Comparison of ENCODE assay signal across 8 mouse cellular contexts in the genomic region with DNA sequence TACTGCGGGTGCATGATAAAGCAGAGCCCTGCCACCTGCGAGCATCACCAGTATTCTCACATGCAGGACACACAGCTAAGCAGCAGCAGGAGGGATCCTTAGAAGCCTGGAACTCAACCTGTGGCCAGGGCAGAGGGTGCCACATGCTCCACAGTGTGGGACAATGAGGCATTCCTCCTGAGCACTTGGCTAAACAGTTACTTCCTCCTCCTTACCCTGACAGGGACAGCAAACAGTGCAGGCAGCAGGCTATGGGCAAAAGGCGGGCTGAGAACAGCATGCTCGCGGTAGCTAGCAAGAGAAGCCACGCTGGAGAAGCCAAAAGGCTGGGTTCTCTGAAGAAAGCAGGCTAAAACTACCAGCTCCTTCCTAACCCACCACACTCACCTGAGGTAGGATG. TPM values are rescaled to one million over a fixed set of nuclear protein-coding genes. Genes with fewer than 3 reads are reported as not detected.
DNase-seq lines count a peak whose midpoint lies in the region; ATAC-seq and TF ChIP-seq lines count a peak whose summit lies in the region.

No protein-coding gene starts in this region.

- peak overlapping the region; percentile 64 for H3K9ac ChIP-seq in heart, embryonic 13.5 days
- no peak overlapping the region for H3K9ac ChIP-seq in midbrain, postnatal 0 days (replicated peaks; ENCODE audit: low read length, poor library complexity, severe bottlenecking)
- H3K9ac ChIP-seq in embryonic facial prominence, embryonic 15.5 days, result no peak overlapping the region
- no peak overlapping the region for H3K9ac ChIP-seq in stomach, embryonic 14.5 days (replicated peaks; ENCODE audit: low read depth, low read length)

- no peak overlapping the region for H3K4me3 ChIP-seq in heart, embryonic 13.5 days
- H3K4me3 ChIP-seq in midbrain, embryonic 10.5 days, result no peak overlapping the region
- H3K4me3 ChIP-seq in midbrain, postnatal 0 days (ENCODE audit: low read depth, low read length), result no peak overlapping the region
- no peak overlapping the region for H3K4me3 ChIP-seq in embryonic facial prominence, embryonic 15.5 days (replicated peaks)
- no peak overlapping the region for H3K4me3 ChIP-seq in stomach, embryonic 14.5 days (ENCODE audit: low read depth, low read length)

- peaks cover 92% of the 10 kb centered on the region for H3K4me1 ChIP-seq in heart, embryonic 13.5 days
- peaks cover 39% of the 10 kb centered on the region for H3K4me1 ChIP-seq in midbrain, embryonic 10.5 days
- H3K4me1 ChIP-seq in midbrain, postnatal 0 days (ENCODE audit: insufficient read depth, low read length), result no peaks in the 10 kb centered on the region; the same call in 1 of the 2 replicates
- peaks cover 50% of the 10 kb centered on the region for H3K4me1 ChIP-seq in embryonic facial prominence, embryonic 15.5 days
- H3K4me1 ChIP-seq in stomach, embryonic 14.5 days (ENCODE audit: control insufficient read depth, insufficient read depth, low read length), result peaks cover 59% of the 10 kb centered on the region

- H3K4me2 ChIP-seq in heart, embryonic 13.5 days, result peak overlapping the region; percentile 4
- H3K4me2 ChIP-seq in midbrain, postnatal 0 days (ENCODE audit: low read depth, low read length, poor library complexity, severe bottlenecking), result no peak overlapping the region
- H3K4me2 ChIP-seq in embryonic facial prominence, embryonic 15.5 days (replicated peaks), result no peak overlapping the region
- H3K4me2 ChIP-seq in stomach, embryonic 14.5 days (replicated peaks; ENCODE audit: low read depth, low read length), result no peak overlapping the region

- H3K27me3 ChIP-seq in heart, embryonic 13.5 days (replicated peaks), result no peaks in the 10 kb centered on the region
- H3K27me3 ChIP-seq in midbrain, embryonic 10.5 days (ENCODE audit: low read depth, poor library complexity, severe bottlenecking), result no peaks in the 10 kb centered on the region
- H3K27me3 ChIP-seq in midbrain, postnatal 0 days (ENCODE audit: insufficient read depth, low read length), result no peaks in the 10 kb centered on the region
- no peaks in the 10 kb centered on the region for H3K27me3 ChIP-seq in embryonic facial prominence, embryonic 15.5 days
- H3K27me3 ChIP-seq in stomach, embryonic 14.5 days (ENCODE audit: control insufficient read depth, insufficient read depth, low read length), result no peaks in the 10 kb centered on the region

- H3K27ac ChIP-seq in heart, embryonic 13.5 days (replicated peaks), result peak overlapping the region; percentile 74
- peak overlapping the region; percentile 75 for H3K27ac ChIP-seq in midbrain, embryonic 10.5 days (replicated peaks)
- no peak overlapping the region for H3K27ac ChIP-seq in midbrain, postnatal 0 days (ENCODE audit: low read depth, low read length)
- H3K27ac ChIP-seq in embryonic facial prominence, embryonic 15.5 days (replicated peaks), result peak overlapping the region; percentile 3; the same call in 1 of the 2 replicates
- peak overlapping the region; percentile 72; the same call in 1 of the 2 replicates for H3K27ac ChIP-seq in stomach, embryonic 14.5 days (ENCODE audit: low read length)

- TF ChIP-seq CTCF in midbrain, postnatal 0 days (IDR thresholded peaks at IDR 0.05), result no peak

- peaks cover 41% of the 10 kb centered on the region for H3K36me3 ChIP-seq in heart, embryonic 13.5 days
- peaks cover 7% of the 10 kb centered on the region; the same call in 1 of the 2 replicates for H3K36me3 ChIP-seq in midbrain, embryonic 10.5 days
- H3K36me3 ChIP-seq in midbrain, postnatal 0 days (ENCODE audit: insufficient read depth, low read length), result no peaks in the 10 kb centered on the region
- no peaks in the 10 kb centered on the region for H3K36me3 ChIP-seq in embryonic facial prominence, embryonic 15.5 days
- peaks cover 18% of the 10 kb centered on the region for H3K36me3 ChIP-seq in stomach, embryonic 14.5 days (ENCODE audit: control insufficient read depth, insufficient read depth, low read length)

- DNase-seq in heart, adult 11 months, result no peak
- DNase-seq in midbrain, embryonic 10.5 days (ENCODE audit: low spot score), result no peak
- DNase-seq in midbrain, postnatal 0 days (ENCODE audit: low spot score), result no peak
- DNase-seq in left cerebral cortex, adult 11 months (ENCODE audit: low spot score), result no peak
- no peak for DNase-seq in left cerebral cortex, postnatal 14 days (ENCODE audit: low spot score in 2 of 2)

- intact Hi-C loops in left cerebral cortex, postnatal 14 days (cut with DNase I), result no loop called here

- H3K9me3 ChIP-seq in heart, embryonic 13.5 days, result no peaks in the 10 kb centered on the region
- no peaks in the 10 kb centered on the region for H3K9me3 ChIP-seq in midbrain, embryonic 10.5 days (replicated peaks)
- no peaks in the 10 kb centered on the region for H3K9me3 ChIP-seq in midbrain, postnatal 0 days (ENCODE audit: low read length)
- H3K9me3 ChIP-seq in embryonic facial prominence, embryonic 15.5 days (replicated peaks), result no peaks in the 10 kb centered on the region
- no peaks in the 10 kb centered on the region for H3K9me3 ChIP-seq in stomach, embryonic 14.5 days (ENCODE audit: control insufficient read depth, low read depth, low read length)

- ATAC-seq in heart, embryonic 13.5 days (ENCODE audit: extremely low read depth, insufficient number of reproducible peaks, low FRiP score, low TSS enrichment), result no peak
- ATAC-seq in midbrain, postnatal 0 days (ENCODE audit: low FRiP score), result no peak
- ATAC-seq in embryonic facial prominence, embryonic 15.5 days (ENCODE audit: insufficient number of reproducible peaks, low FRiP score, low TSS enrichment, low read depth), result no peak
- ATAC-seq in stomach, embryonic 14.5 days (ENCODE audit: insufficient number of reproducible peaks, insufficient read depth, low FRiP score, low read depth), result no peak

- WGBS in heart, embryonic 13.5 days, result 11% methylated on average over 6 of the region's 6 CpGs
- WGBS in midbrain, embryonic 10.5 days, result 17% methylated on average over 6 of the region's 6 CpGs
- WGBS in midbrain, postnatal 0 days, result 32% methylated on average over 6 of the region's 6 CpGs
- WGBS in embryonic facial prominence, embryonic 15.5 days, result 27% methylated on average over 6 of the region's 6 CpGs
- WGBS in stomach, embryonic 14.5 days, result 17% methylated on average over 6 of the region's 6 CpGs

RNA-seq across cellular contexts. Expression of a gene that starts 14.2 kb away (rescaled TPM):
- polyA plus RNA-seq in heart, embryonic 13.5 days (2015; fragmentation: Nextera tagmentation; extraction: Ambion mirVana), result 24.8 and 25.0 TPM in 2 replicates
- 29.0 and 29.4 TPM in 2 replicates for polyA plus RNA-seq in midbrain, embryonic 10.5 days (2016; fragmentation: Nextera tagmentation; extraction: Ambion mirVana)
- 26.9 and 30.8 TPM in 2 replicates for total RNA-seq in midbrain, postnatal 0 days (2014; rRNA removed)
- 6.4 and 8.2 TPM in 2 replicates for polyA plus RNA-seq in midbrain, postnatal 0 days (2015; fragmentation: Nextera tagmentation; extraction: Ambion mirVana)
- 41.1 and 41.7 TPM in 2 replicates for polyA plus RNA-seq in embryonic facial prominence, embryonic 15.5 days (2015; fragmentation: Nextera tagmentation; extraction: Ambion mirVana)
- polyA plus RNA-seq in stomach, embryonic 14.5 days (2014; fragmentation: Nextera tagmentation; extraction: Ambion mirVana), result 75.4 and 77.1 TPM in 2 replicates
- total RNA-seq in left cerebral cortex, postnatal 14 days (2021), result 10 to 100 TPM; 70.3 to 73.8 TPM
